Mouse (Mus musculus): ENCODE measurements around the gene Tas1r3. TPM values are rescaled to one million over a fixed set of nuclear protein-coding genes. Genes with fewer than 3 reads are reported as not detected.

Gene Tas1r3
- total and polyA plus RNA-seq, 3 experiments, result 0.03 to 1.7 (median 0.60) TPM

DNA sequence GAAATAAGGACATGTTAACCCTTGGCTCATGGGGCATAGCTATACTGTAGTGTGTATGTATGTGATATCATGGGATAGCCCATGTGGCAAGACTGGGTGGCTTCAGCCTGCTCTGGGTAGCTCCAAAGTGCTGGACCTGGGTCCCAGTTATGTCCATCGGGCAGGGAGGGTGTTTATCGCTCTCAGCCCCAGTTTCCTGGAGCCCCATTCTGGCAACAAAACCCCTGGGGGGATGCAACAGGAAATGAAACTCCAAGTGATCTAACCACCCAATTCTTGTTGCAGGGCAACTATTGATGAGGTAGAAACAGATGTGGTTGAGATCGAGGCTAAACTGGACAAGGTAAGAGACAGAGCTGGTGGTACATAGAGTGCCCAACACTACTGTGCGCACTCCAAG is 32.7 kb upstream of the Tas1r3 start:
- TF ChIP-seq GATA2 (IDR thresholded peaks at IDR 0.05; ENCODE audit: borderline replicate concordance, low read depth, low read length) (no peak), POLR2AphosphoS5 (IDR thresholded peaks at IDR 0.05; ENCODE audit: insufficient replicate concordance, low read depth, low read length) (no peak), GATA1 (IDR thresholded peaks at IDR 0.05; ENCODE audit: borderline replicate concordance, low read length) (no peak), TAL1 (conservative IDR thresholded peaks at IDR 0.05; ENCODE audit: low read depth, low read length) (no peak), CTCF (IDR thresholded peaks at IDR 0.05; ENCODE audit: low read depth, low read length) (no peak)
- DNase-seq (ENCODE audit: low spot score) (no peak), ATAC-seq (ENCODE audit: extremely low read depth, insufficient number of reproducible peaks, low FRiP score, poor library complexity, severe bottlenecking) (no peak)
- Histone ChIP-seq H3K9me3 (replicated peaks) (no peaks in the 10 kb centered on the region), H3K27me3 (ENCODE audit: insufficient read depth, low read length) (no peaks in the 10 kb centered on the region), H3K4me1 (ENCODE audit: insufficient read depth, low read depth, low read length) (peaks cover 41% of the 10 kb centered on the region), H3K36me3 (replicated peaks) (peaks cover 63% of the 10 kb centered on the region), H3K4me3 (ENCODE audit: low read depth, low read length) (no peak overlapping the region)

DNA sequence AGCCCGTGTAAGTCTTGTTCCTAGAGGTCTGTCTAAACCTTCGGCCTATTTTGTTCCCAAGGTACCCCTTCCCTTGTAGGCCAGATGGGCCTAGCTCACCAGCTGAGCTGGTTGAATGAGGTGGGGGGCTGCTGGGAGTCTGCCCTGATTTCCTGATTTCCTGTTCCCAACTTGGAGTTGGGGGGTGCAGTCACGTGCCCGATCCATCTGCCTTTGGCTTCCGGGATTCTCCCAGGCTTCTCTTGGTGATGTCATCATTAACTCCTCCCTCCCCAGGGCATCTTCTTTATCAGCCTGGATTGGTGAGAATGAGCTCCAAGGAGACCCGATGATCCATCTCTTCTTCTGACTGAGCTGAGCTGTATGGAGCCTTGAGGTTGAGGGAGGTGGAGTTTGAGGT is 32.1 kb upstream of the Tas1r3 start:
- H3K4me1 ChIP-seq (ENCODE audit: insufficient read depth, low read depth, low read length), result peaks cover 47% of the 10 kb centered on the region
- no peak for DNase-seq (ENCODE audit: low spot score)
- ATAC-seq (ENCODE audit: extremely low read depth, insufficient number of reproducible peaks, low FRiP score, poor library complexity, severe bottlenecking), result no peak
- H3K36me3 ChIP-seq (replicated peaks), result peaks cover 62% of the 10 kb centered on the region
- H3K27me3 ChIP-seq (ENCODE audit: insufficient read depth, low read length), result no peaks in the 10 kb centered on the region
- H3K4me3 ChIP-seq (ENCODE audit: low read depth, low read length), result no peak overlapping the region; the same call in 1 of the 2 replicates
- H3K9me3 ChIP-seq (replicated peaks), result no peaks in the 10 kb centered on the region
- TF ChIP-seq GATA1 (IDR thresholded peaks at IDR 0.05; ENCODE audit: borderline replicate concordance, low read length) (no peak), GATA2 (IDR thresholded peaks at IDR 0.05; ENCODE audit: borderline replicate concordance, low read depth, low read length) (no peak), POLR2AphosphoS5 (IDR thresholded peaks at IDR 0.05; ENCODE audit: insufficient replicate concordance, low read depth, low read length) (no peak), CTCF (IDR thresholded peaks at IDR 0.05; ENCODE audit: low read depth, low read length) (no peak), TAL1 (conservative IDR thresholded peaks at IDR 0.05; ENCODE audit: low read depth, low read length) (no peak)

DNA sequence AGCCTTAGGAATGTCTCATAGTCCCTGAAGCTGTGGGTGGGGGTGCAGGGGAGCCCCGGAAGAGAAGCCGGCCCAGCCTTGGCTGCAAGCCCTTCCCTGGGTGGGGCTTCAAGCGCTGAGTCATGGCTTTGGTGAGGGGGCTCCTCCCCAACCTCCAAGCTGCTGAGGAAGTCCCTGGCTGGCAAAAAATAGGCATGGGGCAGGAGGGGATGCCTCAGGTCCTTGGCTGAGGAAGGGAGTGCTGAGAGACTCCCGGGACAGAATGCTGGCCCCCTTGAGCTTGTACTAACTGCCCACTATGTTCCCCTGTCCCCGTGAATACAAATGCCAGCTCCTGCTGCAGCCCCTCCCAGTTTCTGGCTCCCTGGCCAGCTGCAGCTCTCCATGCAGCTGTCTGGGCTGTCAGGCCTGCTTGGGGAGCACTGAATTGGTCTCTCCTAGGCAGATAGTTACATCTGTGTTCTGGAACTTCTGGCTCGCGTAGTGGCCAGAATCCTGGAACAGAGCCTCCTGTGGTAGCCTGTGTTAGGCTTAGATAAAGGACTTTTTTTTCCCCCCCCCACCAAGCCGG is 31.2 kb upstream of the Tas1r3 start:
- peak overlapping the region; percentile 90; the same call in 1 of the 2 replicates for H3K4me3 ChIP-seq (ENCODE audit: low read depth, low read length)
- ATAC-seq (ENCODE audit: extremely low read depth, insufficient number of reproducible peaks, low FRiP score, poor library complexity, severe bottlenecking) (peak; percentile 69), DNase-seq (ENCODE audit: low spot score) (peak; percentile 84)
- peaks cover 55% of the 10 kb centered on the region for H3K4me1 ChIP-seq (ENCODE audit: insufficient read depth, low read depth, low read length)
- TF ChIP-seq GATA2 (IDR thresholded peaks at IDR 0.05; ENCODE audit: borderline replicate concordance, low read depth, low read length), result no peak
- no peak for TF ChIP-seq CTCF (IDR thresholded peaks at IDR 0.05; ENCODE audit: low read depth, low read length)
- no peak for TF ChIP-seq POLR2AphosphoS5 (IDR thresholded peaks at IDR 0.05; ENCODE audit: insufficient replicate concordance, low read depth, low read length)
- TF ChIP-seq GATA1 (IDR thresholded peaks at IDR 0.05; ENCODE audit: borderline replicate concordance, low read length), result no peak
- TF ChIP-seq TAL1 (conservative IDR thresholded peaks at IDR 0.05; ENCODE audit: low read depth, low read length), result no peak
- H3K27me3 ChIP-seq (ENCODE audit: insufficient read depth, low read length), result no peaks in the 10 kb centered on the region
- peaks cover 62% of the 10 kb centered on the region for H3K36me3 ChIP-seq (replicated peaks)
- no peaks in the 10 kb centered on the region for H3K9me3 ChIP-seq (replicated peaks)

DNA sequence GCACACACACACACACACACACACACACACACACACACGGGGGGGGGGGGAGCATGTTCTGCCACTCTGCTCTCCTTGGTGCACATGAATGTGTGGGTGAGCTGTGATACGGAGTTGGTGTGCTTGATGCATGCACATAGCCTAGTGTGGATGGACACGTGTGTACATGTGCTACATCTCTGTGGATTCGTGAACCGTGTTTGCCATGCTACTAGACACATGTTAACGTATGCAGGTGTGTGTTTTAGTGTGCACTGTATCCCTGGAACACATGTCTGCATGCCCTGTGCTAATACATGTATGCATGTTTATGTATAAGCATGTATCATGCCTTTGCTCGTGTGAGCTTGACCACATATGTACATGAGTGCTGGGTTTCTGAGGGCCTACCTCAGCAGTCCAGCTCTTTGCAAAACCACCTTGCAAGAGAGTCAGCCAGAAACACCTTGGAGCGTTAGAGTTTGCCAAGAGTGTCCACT is 30.1 kb upstream of the Tas1r3 start:
- peaks cover 57% of the 10 kb centered on the region for H3K4me1 ChIP-seq (ENCODE audit: insufficient read depth, low read depth, low read length)
- H3K27me3 ChIP-seq (ENCODE audit: insufficient read depth, low read length), result no peaks in the 10 kb centered on the region
- TF ChIP-seq CTCF (IDR thresholded peaks at IDR 0.05; ENCODE audit: low read depth, low read length) (no peak), GATA2 (IDR thresholded peaks at IDR 0.05; ENCODE audit: borderline replicate concordance, low read depth, low read length) (no peak), TAL1 (conservative IDR thresholded peaks at IDR 0.05; ENCODE audit: low read depth, low read length) (no peak), POLR2AphosphoS5 (IDR thresholded peaks at IDR 0.05; ENCODE audit: insufficient replicate concordance, low read depth, low read length) (no peak), GATA1 (IDR thresholded peaks at IDR 0.05; ENCODE audit: borderline replicate concordance, low read length) (no peak)
- DNase-seq (ENCODE audit: low spot score), result no peak
- H3K36me3 ChIP-seq (replicated peaks), result peaks cover 62% of the 10 kb centered on the region
- H3K9me3 ChIP-seq (replicated peaks), result no peaks in the 10 kb centered on the region
- no peak for ATAC-seq (ENCODE audit: extremely low read depth, insufficient number of reproducible peaks, low FRiP score, poor library complexity, severe bottlenecking)
- peak overlapping the region; percentile 90 for H3K4me3 ChIP-seq (ENCODE audit: low read depth, low read length)

DNA sequence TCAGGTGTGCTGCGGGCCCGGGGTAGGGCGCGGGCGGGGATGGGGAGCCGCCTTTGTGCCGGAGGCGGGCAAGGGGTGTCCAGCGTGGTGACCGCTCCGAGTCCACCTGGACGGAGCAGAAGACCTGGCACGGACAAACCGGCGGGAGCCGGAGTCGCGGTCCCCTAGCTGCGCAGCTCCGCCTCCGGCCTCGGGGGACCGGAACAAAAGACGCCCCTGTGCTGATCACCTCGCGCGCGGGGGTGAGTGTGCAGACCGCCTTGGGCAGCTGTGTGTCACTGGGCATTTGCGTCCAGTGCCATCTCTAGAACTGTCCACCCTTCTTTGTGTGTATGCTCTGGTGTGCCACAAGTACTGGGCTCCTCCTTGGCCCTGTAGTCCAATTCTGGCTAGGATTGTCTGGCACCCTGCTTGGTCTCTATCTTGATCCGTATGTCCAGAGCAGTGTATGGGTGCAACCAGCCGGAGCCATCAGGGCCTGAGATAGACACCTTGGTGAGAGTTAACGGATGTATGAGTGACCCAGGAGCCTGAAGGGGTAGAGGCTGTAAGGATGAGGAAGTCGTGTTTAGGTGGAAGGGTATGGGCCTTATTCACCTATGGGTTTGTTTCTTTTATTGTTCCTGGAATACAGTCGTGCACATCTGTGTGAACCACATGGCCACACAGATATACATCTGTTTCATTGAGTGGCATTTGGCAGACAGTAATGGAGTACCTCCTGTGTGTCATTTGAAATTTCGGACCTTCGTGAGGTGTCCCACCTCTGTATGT is 29.5 kb upstream of the Tas1r3 start:
- H3K27me3 ChIP-seq (ENCODE audit: insufficient read depth, low read length), result no peaks in the 10 kb centered on the region
- peak; percentile 26; the same call in 1 of the 2 replicates for ATAC-seq (ENCODE audit: extremely low read depth, insufficient number of reproducible peaks, low FRiP score, poor library complexity, severe bottlenecking)
- H3K9me3 ChIP-seq (replicated peaks), result no peaks in the 10 kb centered on the region
- TF ChIP-seq GATA1 (IDR thresholded peaks at IDR 0.05; ENCODE audit: borderline replicate concordance, low read length) (no peak), GATA2 (IDR thresholded peaks at IDR 0.05; ENCODE audit: borderline replicate concordance, low read depth, low read length) (no peak), POLR2AphosphoS5 (IDR thresholded peaks at IDR 0.05; ENCODE audit: insufficient replicate concordance, low read depth, low read length) (no peak), TAL1 (conservative IDR thresholded peaks at IDR 0.05; ENCODE audit: low read depth, low read length) (no peak), CTCF (IDR thresholded peaks at IDR 0.05; ENCODE audit: low read depth, low read length) (no peak)
- peaks cover 59% of the 10 kb centered on the region for H3K4me1 ChIP-seq (ENCODE audit: insufficient read depth, low read depth, low read length)
- H3K4me3 ChIP-seq (ENCODE audit: low read depth, low read length), result peak overlapping the region; percentile 90
- H3K36me3 ChIP-seq (replicated peaks), result peaks cover 66% of the 10 kb centered on the region
- peak; percentile 48 for DNase-seq (ENCODE audit: low spot score)

DNA sequence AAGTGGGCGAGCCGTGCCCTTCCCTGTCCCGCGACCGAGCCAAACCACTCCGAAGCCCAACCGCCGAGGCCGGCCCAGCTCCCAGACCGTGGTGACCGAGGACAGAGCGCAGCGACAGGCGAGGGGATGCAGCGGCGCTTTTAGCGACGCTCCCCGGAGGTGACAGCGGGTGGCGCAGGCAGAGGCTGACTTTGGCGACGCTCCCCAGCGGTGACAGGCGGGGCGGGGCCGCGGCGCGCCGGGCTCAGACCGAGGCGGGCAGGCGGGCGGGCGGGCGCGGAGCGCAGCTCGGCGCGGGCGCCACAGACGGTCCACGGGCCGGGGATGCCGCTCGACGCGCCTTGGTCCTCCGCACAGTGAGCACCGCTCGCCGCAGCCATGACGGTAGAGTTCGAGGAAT is 28.9 kb upstream of the Tas1r3 start:
- H3K27me3 ChIP-seq (ENCODE audit: insufficient read depth, low read length), result no peaks in the 10 kb centered on the region
- H3K9me3 ChIP-seq (replicated peaks), result no peaks in the 10 kb centered on the region
- H3K36me3 ChIP-seq (replicated peaks), result peaks cover 69% of the 10 kb centered on the region
- H3K4me3 ChIP-seq (ENCODE audit: low read depth, low read length), result peak overlapping the region; percentile 90
- H3K4me1 ChIP-seq (ENCODE audit: insufficient read depth, low read depth, low read length), result peaks cover 62% of the 10 kb centered on the region
- TF ChIP-seq CTCF (IDR thresholded peaks at IDR 0.05; ENCODE audit: low read depth, low read length) (no peak), TAL1 (conservative IDR thresholded peaks at IDR 0.05; ENCODE audit: low read depth, low read length) (no peak), GATA1 (IDR thresholded peaks at IDR 0.05; ENCODE audit: borderline replicate concordance, low read length) (no peak), GATA2 (IDR thresholded peaks at IDR 0.05; ENCODE audit: borderline replicate concordance, low read depth, low read length) (no peak), POLR2AphosphoS5 (IDR thresholded peaks at IDR 0.05; ENCODE audit: insufficient replicate concordance, low read depth, low read length) (no peak)
- ATAC-seq (ENCODE audit: extremely low read depth, insufficient number of reproducible peaks, low FRiP score, poor library complexity, severe bottlenecking), result peak; percentile 24
- DNase-seq (ENCODE audit: low spot score), result peak; percentile 86

Measured in G1E (cell line).